Mouse (Mus musculus): Measurements from ENCODE around the gene Sez6l. TPM values are rescaled to one million over a fixed set of nuclear protein-coding genes. Genes with fewer than 3 reads are reported as not detected.
A peak's percentile ranks its signal among the peaks of the same experiment; 100 is the strongest.

Gene Sez6l
- total RNA-seq, 2 experiments from 2014 or later, result 174 to 177 TPM

GRCm38 (mm10) chr5:112391002-112391401 lies 186.0 kb downstream of the Sez6l start:
- intact Hi-C loops (cut with DNase I), result loop anchor here (5.0 kb wide), 1 partner anchor 36 kb away; no protein-coding TSS in a partner anchor
- no peak for DNase-seq (ENCODE audit: extremely low spot score in 1 of 2, low spot score in 2 of 2)
- TF ChIP-seq CTCF (IDR thresholded peaks at IDR 0.05), result no peak
- no peak overlapping the region for H3K27ac ChIP-seq
- peak overlapping the region; percentile 23; the same call in 1 of the 2 replicates for H3K4me3 ChIP-seq

- no peak for DNase-seq (ENCODE audit: extremely low spot score in 1 of 2, low spot score in 2 of 2)
- H3K4me3 ChIP-seq, result peak overlapping the region; percentile 36
- intact Hi-C loops (cut with DNase I), result no loop called here
- TF ChIP-seq CTCF (IDR thresholded peaks at IDR 0.05), result no peak
- peak overlapping the region; percentile 45; the same call in 1 of the 2 replicates for H3K27ac ChIP-seq
These were observed 187.6 kb downstream of the Sez6l start for GRCm38 (mm10) chr5:112389352-112389751.

GRCm38 (mm10) chr5:112385973-112386372 lies 191.0 kb downstream of the Sez6l start:
- no peak for TF ChIP-seq CTCF (IDR thresholded peaks at IDR 0.05)
- intact Hi-C loops (cut with DNase I), result no loop called here

GRCm38 (mm10) chr5:112384805-112385472 lies 192.0 kb downstream of the Sez6l start:
- no peak overlapping the region for H3K27ac ChIP-seq
- DNase-seq (ENCODE audit: extremely low spot score in 1 of 2, low spot score in 2 of 2), result no peak
- intact Hi-C loops (cut with DNase I), result no loop called here
- no peak overlapping the region for H3K4me3 ChIP-seq
- TF ChIP-seq CTCF (IDR thresholded peaks at IDR 0.05), result no peak

More at GRCm38 (mm10) chr5:112385973-112386372, 191.0 kb downstream of the Sez6l start:
- Histone ChIP-seq H3K4me3 (no peak overlapping the region), H3K27ac (no peak overlapping the region)
- DNase-seq (ENCODE audit: extremely low spot score in 1 of 2, low spot score in 2 of 2), result no peak

- H3K4me3 ChIP-seq, result no peak overlapping the region
- DNase-seq (ENCODE audit: extremely low spot score in 1 of 2, low spot score in 2 of 2), result peak in 1 of 2 experiments; percentile 57
- no peak; the same call in 1 of the 2 replicates for TF ChIP-seq CTCF (IDR thresholded peaks at IDR 0.05)
- intact Hi-C loops (cut with DNase I), result no loop called here
- peak overlapping the region; percentile 50 for H3K27ac ChIP-seq
These were observed 194.2 kb downstream of the Sez6l start for GRCm38 (mm10) chr5:112382641-112383330.

- no peak for DNase-seq (ENCODE audit: extremely low spot score in 1 of 2, low spot score in 2 of 2)
- no peak overlapping the region; the same call in 1 of the 2 replicates for H3K27ac ChIP-seq
- intact Hi-C loops (cut with DNase I), result no loop called here
- TF ChIP-seq CTCF (IDR thresholded peaks at IDR 0.05), result no peak
- no peak overlapping the region for H3K4me3 ChIP-seq
These were observed 194.9 kb downstream of the Sez6l start for GRCm38 (mm10) chr5:112382042-112382441.

GRCm38 (mm10) chr5:112381154-112381553 lies 195.8 kb downstream of the Sez6l start:
- Histone ChIP-seq H3K27ac (no peak overlapping the region), H3K4me3 (no peak overlapping the region)
- intact Hi-C loops (cut with DNase I), result no loop called here
- TF ChIP-seq CTCF (IDR thresholded peaks at IDR 0.05), result no peak
- DNase-seq (ENCODE audit: extremely low spot score in 1 of 2, low spot score in 2 of 2), result no peak

GRCm38 (mm10) chr5:112378716-112379115 lies 198.3 kb downstream of the Sez6l start:
- DNase-seq (ENCODE audit: extremely low spot score in 1 of 2, low spot score in 2 of 2), result no peak
- H3K4me3 ChIP-seq, result no peak overlapping the region
- intact Hi-C loops (cut with DNase I), result no loop called here
- peak overlapping the region; percentile 69 for H3K27ac ChIP-seq
- TF ChIP-seq CTCF (IDR thresholded peaks at IDR 0.05), result no peak

GRCm38 (mm10) chr5:112377380-112377779 lies 199.6 kb downstream of the Sez6l start:
- H3K27ac ChIP-seq, result peak overlapping the region; percentile 69
- intact Hi-C loops (cut with DNase I), result no loop called here
- no peak for DNase-seq (ENCODE audit: extremely low spot score in 1 of 2, low spot score in 2 of 2)
- TF ChIP-seq CTCF (IDR thresholded peaks at IDR 0.05), result no peak
- H3K4me3 ChIP-seq, result no peak overlapping the region

- intact Hi-C loops (cut with DNase I), result no loop called here
- no peak for DNase-seq (ENCODE audit: extremely low spot score in 1 of 2, low spot score in 2 of 2)
- no peak overlapping the region for H3K27ac ChIP-seq
- TF ChIP-seq CTCF (IDR thresholded peaks at IDR 0.05), result no peak
- no peak overlapping the region for H3K4me3 ChIP-seq
These were observed 200.9 kb downstream of the Sez6l start for GRCm38 (mm10) chr5:112376111-112376510.

GRCm38 (mm10) chr5:112371933-112372332 lies 205.1 kb downstream of the Sez6l start:
- no peak overlapping the region for H3K4me3 ChIP-seq
- no peak for TF ChIP-seq CTCF (IDR thresholded peaks at IDR 0.05)
- peak overlapping the region; percentile 92 for H3K27ac ChIP-seq
- peak; percentile 61 to 77 for DNase-seq (ENCODE audit: extremely low spot score in 1 of 2, low spot score in 2 of 2)
- intact Hi-C loops (cut with DNase I), result no loop called here

- intact Hi-C loops (cut with DNase I), result no loop called here
- H3K27ac ChIP-seq, result peak overlapping the region; percentile 92
- H3K4me3 ChIP-seq, result no peak overlapping the region
- no peak for DNase-seq (ENCODE audit: extremely low spot score in 1 of 2, low spot score in 2 of 2)
- TF ChIP-seq CTCF (IDR thresholded peaks at IDR 0.05), result no peak
These were observed 206.7 kb downstream of the Sez6l start for GRCm38 (mm10) chr5:112370236-112370813.
